8 mouse cellular contexts compared by ENCODE assay signal in the genomic region with DNA sequence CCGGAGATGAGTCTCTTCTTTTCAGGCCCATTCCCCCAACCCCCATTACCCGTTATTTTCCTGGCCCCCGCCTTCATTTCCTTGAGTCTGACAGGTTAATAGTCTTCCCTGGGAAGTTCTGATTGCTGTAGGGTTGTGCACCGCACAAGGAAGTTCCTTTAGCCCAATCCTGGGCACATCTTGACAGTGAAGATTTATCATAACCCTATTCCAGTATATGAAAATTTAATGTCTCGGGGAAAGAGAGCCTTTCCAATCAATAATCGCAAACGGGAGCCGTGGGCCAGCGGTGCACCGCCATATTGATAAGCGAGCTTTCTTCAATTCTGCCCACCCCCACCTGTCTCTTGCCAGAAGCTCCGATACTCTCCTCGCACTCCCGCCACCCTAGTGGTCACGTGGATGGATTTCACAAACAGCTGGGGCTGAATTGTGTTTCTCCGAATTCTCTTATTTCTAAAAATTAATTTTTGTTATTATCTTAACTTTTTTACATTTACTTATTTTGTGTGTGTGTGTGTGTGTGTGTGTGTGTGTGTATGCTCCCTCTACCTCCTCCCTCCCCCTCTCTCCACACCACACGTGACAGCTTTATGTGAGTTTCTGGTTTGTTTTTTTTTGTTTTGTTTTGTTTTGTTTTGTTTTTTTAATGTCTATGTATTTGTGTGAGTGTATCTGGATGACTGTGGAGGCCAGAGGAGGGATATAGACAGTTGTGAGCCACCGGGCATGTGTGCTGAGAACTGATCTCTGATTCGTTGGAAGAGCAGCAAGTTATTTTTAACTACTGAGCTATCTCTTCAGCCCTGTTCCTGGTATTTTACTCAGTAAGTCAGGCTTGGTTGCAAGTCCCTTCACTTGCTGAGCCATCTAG. TPM values are rescaled to one million over a fixed set of nuclear protein-coding genes. Genes with fewer than 3 reads are reported as not detected.
DNase-seq lines count a peak whose midpoint lies in the region; ATAC-seq and TF ChIP-seq lines count a peak whose summit lies in the region.

No protein-coding gene starts in this region.

- peak overlapping the region; percentile 24 for H3K4me3 ChIP-seq in kidney, postnatal 0 days (replicated peaks; ENCODE audit: low read depth, low read length)
- peak overlapping the region; percentile 37 for H3K4me3 ChIP-seq in heart, embryonic 12.5 days
- H3K4me3 ChIP-seq in limb, embryonic 14.5 days (replicated peaks; ENCODE audit: low read length): peak overlapping the region; percentile 27

- 9% methylated on average over 19 of the region's 19 CpGs for WGBS in kidney, postnatal 0 days
- WGBS in heart, embryonic 12.5 days: 5% methylated on average over 19 of the region's 19 CpGs
- 7% methylated on average over 19 of the region's 19 CpGs for WGBS in limb, embryonic 14.5 days

- H3K27me3 ChIP-seq in kidney, postnatal 0 days (ENCODE audit: insufficient read depth, low read length): no peaks in the 10 kb centered on the region
- no peaks in the 10 kb centered on the region for H3K27me3 ChIP-seq in heart, embryonic 12.5 days (replicated peaks)
- peaks cover 6% of the 10 kb centered on the region; the same call in 1 of the 2 replicates for H3K27me3 ChIP-seq in limb, embryonic 14.5 days (ENCODE audit: control insufficient read depth, insufficient read depth, low read length)

- no peak for ATAC-seq in kidney, postnatal 0 days (replicated peaks; ENCODE audit: low FRiP score, low read depth)
- peak; percentile 78 for ATAC-seq in heart, embryonic 12.5 days (ENCODE audit: insufficient number of reproducible peaks, low FRiP score)
- ATAC-seq in limb, embryonic 14.5 days (ENCODE audit: low FRiP score, low read depth): peak; percentile 58; the same call in 1 of the 2 replicates

- no peak; the same call in 1 of the 2 replicates for TF ChIP-seq CTCF in kidney, postnatal 0 days (IDR thresholded peaks at IDR 0.05; ENCODE audit: low read depth)

- H3K4me2 ChIP-seq in kidney, postnatal 0 days (ENCODE audit: low read length): peak overlapping the region; percentile 61
- peak overlapping the region; percentile 66 for H3K4me2 ChIP-seq in heart, embryonic 12.5 days
- peak overlapping the region; percentile 39 for H3K4me2 ChIP-seq in limb, embryonic 14.5 days (replicated peaks; ENCODE audit: low read depth, low read length, severe bottlenecking)

- no peak for TF ChIP-seq POLR2A in limb, embryonic 14.5 days (IDR thresholded peaks at IDR 0.05; ENCODE audit: borderline replicate concordance, extremely low read depth, insufficient read depth, insufficient read length)

- H3K36me3 ChIP-seq in kidney, postnatal 0 days (ENCODE audit: insufficient read depth, low read length): no peaks in the 10 kb centered on the region
- no peaks in the 10 kb centered on the region for H3K36me3 ChIP-seq in heart, embryonic 12.5 days
- H3K36me3 ChIP-seq in limb, embryonic 14.5 days (ENCODE audit: control insufficient read depth, insufficient read depth, low read length): no peaks in the 10 kb centered on the region

- no peaks in the 10 kb centered on the region for H3K9me3 ChIP-seq in kidney, postnatal 0 days (replicated peaks; ENCODE audit: low read length)
- H3K9me3 ChIP-seq in heart, embryonic 12.5 days (replicated peaks): peaks cover 4% of the 10 kb centered on the region
- no peaks in the 10 kb centered on the region for H3K9me3 ChIP-seq in limb, embryonic 14.5 days (ENCODE audit: control insufficient read depth, low read length)

- H3K9ac ChIP-seq in kidney, postnatal 0 days (ENCODE audit: low read depth, low read length): peak overlapping the region; percentile 44; the same call in 1 of the 2 replicates
- peak overlapping the region; percentile 42 for H3K9ac ChIP-seq in heart, embryonic 12.5 days
- peak overlapping the region; percentile 40; the same call in 1 of the 2 replicates for H3K9ac ChIP-seq in limb, embryonic 14.5 days (ENCODE audit: low read depth, low read length, severe bottlenecking)

- H3K27ac ChIP-seq in kidney, postnatal 0 days: no peak overlapping the region
- H3K27ac ChIP-seq in heart, embryonic 12.5 days (ENCODE audit: poor library complexity, severe bottlenecking): peak overlapping the region; percentile 71
- no peak overlapping the region for H3K27ac ChIP-seq in limb, embryonic 14.5 days (replicated peaks; ENCODE audit: low read depth, low read length)

- DNase-seq in kidney, postnatal 0 days (ENCODE audit: low spot score): peak; percentile 49
- no peak for DNase-seq in kidney, adult 9 months
- DNase-seq in embryo, embryonic 10.5 days (ENCODE audit: low spot score): peak; percentile 37
- no peak for DNase-seq in limb, embryonic 14.5 days (ENCODE audit: low spot score)
- DNase-seq in naive thymus-derived CD4-positive, alpha-beta T cell, adult 2 months (ENCODE audit: low read depth): peak; percentile 47
- no peak for DNase-seq in urinary bladder, adult 18-20 months (ENCODE audit: low spot score in 2 of 2)
- no peak for DNase-seq in layer of hippocampus, adult 11-12 months (ENCODE audit: low spot score)

- peaks cover 8% of the 10 kb centered on the region for H3K4me1 ChIP-seq in kidney, postnatal 0 days (replicated peaks; ENCODE audit: insufficient read depth, low read length)
- H3K4me1 ChIP-seq in heart, embryonic 12.5 days (replicated peaks): peaks cover 10% of the 10 kb centered on the region
- H3K4me1 ChIP-seq in limb, embryonic 14.5 days (ENCODE audit: control insufficient read depth, insufficient read depth, low read length): no peaks in the 10 kb centered on the region

RNA-seq across cellular contexts. Expression of gene Gm36210, which starts 6.4 kb away (rescaled TPM):
- not detected in 2 replicates for polyA plus RNA-seq in kidney, postnatal 0 days (2015; fragmentation: Nextera tagmentation; extraction: Ambion mirVana)
- polyA plus RNA-seq in heart, embryonic 12.5 days (2016; fragmentation: Nextera tagmentation; extraction: Ambion mirVana): 0.27 and 0.30 TPM in 2 replicates
- 0.15 and 0.22 TPM in 2 replicates for polyA plus RNA-seq in limb, embryonic 14.5 days (2012; rRNA removed)
- polyA plus RNA-seq in limb, embryonic 14.5 days (2014; fragmentation: Nextera tagmentation; extraction: Ambion mirVana): not detected in 2 replicates

RNA-seq across cellular contexts. Expression of gene Zfp628, which starts 15.1 kb away (rescaled TPM):
- polyA plus RNA-seq in kidney, postnatal 0 days (2015; fragmentation: Nextera tagmentation; extraction: Ambion mirVana): 3.5 and 3.9 TPM in 2 replicates
- 2.6 and 2.9 TPM in 2 replicates for polyA plus RNA-seq in heart, embryonic 12.5 days (2016; fragmentation: Nextera tagmentation; extraction: Ambion mirVana)
- 13.4 and 22.3 TPM in 2 replicates for polyA plus RNA-seq in limb, embryonic 14.5 days (2012; rRNA removed)
- polyA plus RNA-seq in limb, embryonic 14.5 days (2014; fragmentation: Nextera tagmentation; extraction: Ambion mirVana): 4.0 and 4.6 TPM in 2 replicates

RNA-seq across cellular contexts. Expression of gene Nat14, which starts 21.9 kb away (rescaled TPM):
- polyA plus RNA-seq in kidney, postnatal 0 days (2015; fragmentation: Nextera tagmentation; extraction: Ambion mirVana): 2.1 and 2.6 TPM in 2 replicates
- polyA plus RNA-seq in heart, embryonic 12.5 days (2016; fragmentation: Nextera tagmentation; extraction: Ambion mirVana): 4.6 and 5.5 TPM in 2 replicates
- 7.6 and 10.0 TPM in 2 replicates for polyA plus RNA-seq in limb, embryonic 14.5 days (2012; rRNA removed)
- polyA plus RNA-seq in limb, embryonic 14.5 days (2014; fragmentation: Nextera tagmentation; extraction: Ambion mirVana): 0.92 and 1.9 TPM in 2 replicates

RNA-seq across cellular contexts. Expression of gene Isoc2a, which starts 22.9 kb away (rescaled TPM):
- 0.72 and 0.77 TPM in 2 replicates for polyA plus RNA-seq in kidney, postnatal 0 days (2015; fragmentation: Nextera tagmentation; extraction: Ambion mirVana)
- 0.74 and 1.0 TPM in 2 replicates for polyA plus RNA-seq in heart, embryonic 12.5 days (2016; fragmentation: Nextera tagmentation; extraction: Ambion mirVana)
- polyA plus RNA-seq in limb, embryonic 14.5 days (2012; rRNA removed): 13.6 and 16.7 TPM in 2 replicates
- polyA plus RNA-seq in limb, embryonic 14.5 days (2014; fragmentation: Nextera tagmentation; extraction: Ambion mirVana): 1.1 and 1.3 TPM in 2 replicates

RNA-seq across cellular contexts. Expression of gene Ssc5d, which starts 25.7 kb away (rescaled TPM):
- 0.91 and 1.1 TPM in 2 replicates for polyA plus RNA-seq in kidney, postnatal 0 days (2015; fragmentation: Nextera tagmentation; extraction: Ambion mirVana)
- polyA plus RNA-seq in heart, embryonic 12.5 days (2016; fragmentation: Nextera tagmentation; extraction: Ambion mirVana): 1.5 and 1.7 TPM in 2 replicates
- 38.1 and 48.4 TPM in 2 replicates for polyA plus RNA-seq in limb, embryonic 14.5 days (2012; rRNA removed)
- 13.2 and 13.6 TPM in 2 replicates for polyA plus RNA-seq in limb, embryonic 14.5 days (2014; fragmentation: Nextera tagmentation; extraction: Ambion mirVana)

Comparison
In these comparisons a context has a peak if more than half of its experiments do, and no peak if none do; other contexts are left out.
1. DNase-seq: peak in kidney, postnatal 0 days (single experiment), embryo, embryonic 10.5 days (single experiment) and naive thymus-derived CD4-positive, alpha-beta T cell, adult 2 months (single experiment); none in kidney, adult 9 months (single experiment), limb, embryonic 14.5 days (single experiment), urinary bladder, adult 18-20 months (0 of 2) and layer of hippocampus, adult 11-12 months (single experiment).
2. Peak in every context shown above with its lines, with median percentiles within 50 percentile points of each other: H3K4me2 ChIP-seq, H3K4me3 ChIP-seq and H3K9ac ChIP-seq.